Mouse (Mus musculus) heart, adult 2 months (tissue): ENCODE data around the gene Rxrb.

ENCODE experiments used
- CTCF ChIP-seq: fragments of 200-600 bp; IDR thresholded peaks from 2 replicates; pipeline ENCODE4 v1.8.1; 2022; ENCODE audit warnings: antibody characterized with exemption, mild to moderate bottlenecking, moderate library complexity
- EP300 ChIP-seq: fragments of 200-500 bp; IDR thresholded peaks from 2 replicates; pipeline ENCODE4 v1.6.1; 2011; ENCODE audit warnings: low read depth, low read length, control low read depth; ENCODE audit not compliant: insufficient read depth
- POLR2A ChIP-seq: fragments of 200-500 bp; IDR thresholded peaks from 2 replicates; pipeline ENCODE4 v1.6.1; 2011; ENCODE audit warnings: mild to moderate bottlenecking, low read depth, low read length, control low read depth; ENCODE audit not compliant: insufficient read depth

GRCm38 (mm10) chr17:33995651-33996050 lies 36.0 kb upstream of the Rxrb start:
- TF ChIP-seq POLR2A, result no peak
- TF ChIP-seq CTCF, result no peak
- no peak for TF ChIP-seq EP300
